Mouse (Mus musculus) MEL (cell line): ENCODE data around the gene Gm13090. TPM values are rescaled to one million over a fixed set of nuclear protein-coding genes. Genes with fewer than 3 reads are reported as not detected.

ENCODE experiments used
- DNase-seq: peaks from one replicate; pipeline ENCODE4 v3.0.0; 2011; ENCODE audit warnings: low read depth, low spot score
- H3K27ac ChIP-seq: 2 replicates; pipeline ENCODE4 v1.5.1; 2012; ENCODE audit warnings: low read depth, mild to moderate bottlenecking, control low read depth, low read length, moderate library complexity; ENCODE audit not compliant: control insufficient read depth
- H3K27me3 ChIP-seq, 2 experiments: fragments of 150-350 bp in 1 of 2; sonication (generic) in 1 of 2; 2 replicates each; pipeline ENCODE4 v1.6.1; 2012; ENCODE audit warnings: low read length in 2 of 2, mild to moderate bottlenecking in 2 of 2, improper control_type of control experiment in 1 of 2, moderate library complexity in 1 of 2; ENCODE audit not compliant: insufficient read depth in 2 of 2, control insufficient read depth in 1 of 2
- H3K36me3 ChIP-seq, 2 experiments: 2 replicates each; pipeline ENCODE4 v1.6.1; 2012 to 2014; ENCODE audit warnings: low read length in 2 of 2, improper control_type of control experiment in 1 of 2, inconsistent platforms in 1 of 2, mild to moderate bottlenecking in 1 of 2; ENCODE audit not compliant: insufficient read depth in 2 of 2, control insufficient read depth in 1 of 2
- H3K4me1 ChIP-seq, 2 experiments: fragments of 150-350 bp in 1 of 2; sonication (generic) in 1 of 2; 2 replicates each; pipeline ENCODE4 v1.6.1; 2012; ENCODE audit warnings: low read length in 2 of 2, improper control_type of control experiment in 1 of 2, mild to moderate bottlenecking in 1 of 2; ENCODE audit not compliant: insufficient read depth in 2 of 2, control insufficient read depth in 1 of 2
- H3K4me3 ChIP-seq, 2 experiments: fragments of 150-350 bp in 1 of 2; sonication (generic) in 1 of 2; 2 replicates each; pipeline ENCODE4 v1.5.1; 2012; ENCODE audit warnings: low read depth in 2 of 2, low read length in 2 of 2, mild to moderate bottlenecking in 2 of 2, moderate library complexity in 2 of 2, control low read depth in 1 of 2, improper control_type of control experiment in 1 of 2; ENCODE audit not compliant: control insufficient read depth in 1 of 2, insufficient read depth in 1 of 2
- H3K79me2 ChIP-seq: 2 replicates; pipeline ENCODE4 v1.6.1; 2012; ENCODE audit warnings: mild to moderate bottlenecking, low read length, moderate library complexity; ENCODE audit not compliant: control insufficient read depth, poor library complexity, insufficient read depth
- H3K9ac ChIP-seq: 2 replicates; pipeline ENCODE4 v1.6.1; 2012; ENCODE audit warnings: low read depth, mild to moderate bottlenecking, control low read depth, low read length, moderate library complexity; ENCODE audit not compliant: control insufficient read depth, poor library complexity, severe bottlenecking
- H3K9me3 ChIP-seq: fragments of 150-350 bp; sonication (generic); replicated peaks from 2 replicates; pipeline ENCODE4 v1.6.1; 2012; ENCODE audit warnings: mild to moderate bottlenecking, low read length, improper control_type of control experiment, moderate library complexity; ENCODE audit not compliant: insufficient read depth
- BHLHE40 ChIP-seq: IDR thresholded peaks from 2 replicates; pipeline ENCODE4 v1.6.1; 2012; ENCODE audit warnings: low read depth, mild to moderate bottlenecking, inconsistent platforms, low read length, improper control_type of control experiment, borderline replicate concordance
- CHD1 ChIP-seq: IDR thresholded peaks from 2 replicates; pipeline ENCODE4 v1.6.1; 2012; ENCODE audit warnings: low read depth, mild to moderate bottlenecking, inconsistent platforms, low read length, improper control_type of control experiment
- CHD2 ChIP-seq: IDR thresholded peaks from 2 replicates; pipeline ENCODE4 v1.6.1; 2011; ENCODE audit warnings: low read length, improper control_type of control experiment
- E2F4 ChIP-seq: IDR thresholded peaks from 2 replicates; pipeline ENCODE4 v1.6.1; 2011; ENCODE audit warnings: low read depth, low read length, improper control_type of control experiment, borderline replicate concordance
- ELF1 ChIP-seq: IDR thresholded peaks from 2 replicates; pipeline ENCODE4 v1.6.1; 2014; ENCODE audit warnings: low read depth, mild to moderate bottlenecking, inconsistent platforms, low read length, improper control_type of control experiment, moderate library complexity
- EP300 ChIP-seq, 2 experiments: IDR thresholded peaks; 2 replicates each; pipeline ENCODE4 v1.6.1; 2011; ENCODE audit warnings: improper control_type of control experiment in 2 of 2, low read length in 2 of 2, low read depth in 1 of 2, mild to moderate bottlenecking in 1 of 2
- GABPA ChIP-seq: IDR thresholded peaks from 2 replicates; pipeline ENCODE4 v1.6.1; 2012; ENCODE audit warnings: low read depth, mild to moderate bottlenecking, inconsistent platforms, low read length, improper control_type of control experiment, moderate library complexity
- GATA1 ChIP-seq: IDR thresholded peaks from 2 replicates; pipeline ENCODE4 v1.6.1; 2011; ENCODE audit warnings: low read depth, low read length, improper control_type of control experiment
- JUND ChIP-seq: IDR thresholded peaks from 2 replicates; pipeline ENCODE4 v1.6.1; 2011; ENCODE audit warnings: low read depth, mild to moderate bottlenecking, improper control_type of control experiment, low read length
- MAFK ChIP-seq: IDR thresholded peaks from 2 replicates; pipeline ENCODE4 v1.6.1; 2011; ENCODE audit warnings: low read depth, mild to moderate bottlenecking, low read length, improper control_type of control experiment, borderline replicate concordance
- MAZ ChIP-seq: IDR thresholded peaks from 2 replicates; pipeline ENCODE4 v1.6.1; 2012; ENCODE audit warnings: low read depth, mild to moderate bottlenecking, inconsistent platforms, low read length, improper control_type of control experiment
- MEF2A ChIP-seq: IDR thresholded peaks from 2 replicates; pipeline ENCODE4 v1.6.1; 2014; ENCODE audit warnings: low read depth, mild to moderate bottlenecking, inconsistent platforms, low read length, improper control_type of control experiment; ENCODE audit not compliant: poor library complexity, insufficient replicate concordance, severe bottlenecking; ENCODE audit errors: extremely low read depth
- MYC ChIP-seq: IDR thresholded peaks from 2 replicates; pipeline ENCODE4 v1.6.1; 2011; ENCODE audit warnings: low read depth, mild to moderate bottlenecking, low read length, improper control_type of control experiment, moderate library complexity
- NRF1 ChIP-seq: IDR thresholded peaks from 2 replicates; pipeline ENCODE4 v1.6.1; 2014; ENCODE audit warnings: low read depth, mild to moderate bottlenecking, inconsistent platforms, low read length, improper control_type of control experiment, moderate library complexity; ENCODE audit not compliant: poor library complexity, insufficient read depth, severe bottlenecking
- POLR2A ChIP-seq, 2 experiments: IDR thresholded peaks; 2 replicates each; pipeline ENCODE4 v1.6.1; 2011 to 2012; ENCODE audit warnings: low read length in 2 of 2, mild to moderate bottlenecking in 2 of 2, control low read depth in 1 of 2, improper control_type of control experiment in 1 of 2, low read depth in 1 of 2, moderate library complexity in 1 of 2; ENCODE audit not compliant: control insufficient read depth in 1 of 2, insufficient read depth in 1 of 2, poor library complexity in 1 of 2
- POLR2AphosphoS5 ChIP-seq: IDR thresholded peaks from 2 replicates; pipeline ENCODE4 v1.6.1; 2012; ENCODE audit warnings: low read depth, borderline replicate concordance, mild to moderate bottlenecking, inconsistent platforms, low read length, moderate library complexity, mixed read lengths
- RCOR1 ChIP-seq: IDR thresholded peaks from 2 replicates; pipeline ENCODE4 v1.6.1; 2012; ENCODE audit warnings: low read depth, mild to moderate bottlenecking, inconsistent platforms, low read length, improper control_type of control experiment
- SIN3A ChIP-seq: IDR thresholded peaks from 2 replicates; pipeline ENCODE4 v1.6.1; 2012; ENCODE audit warnings: low read length, improper control_type of control experiment, inconsistent platforms
- TAL1 ChIP-seq: IDR thresholded peaks from 2 replicates; pipeline ENCODE4 v1.6.1; 2012; ENCODE audit warnings: mild to moderate bottlenecking, inconsistent platforms, low read length, moderate library complexity, mixed read lengths
- TBP ChIP-seq: IDR thresholded peaks from 2 replicates; pipeline ENCODE4 v1.8.0; 2011; ENCODE audit warnings: low read depth, low read length, improper control_type of control experiment
- TCF12 ChIP-seq: IDR thresholded peaks from 2 replicates; pipeline ENCODE4 v1.6.1; 2014; ENCODE audit warnings: low read depth, mild to moderate bottlenecking, inconsistent platforms, low read length, improper control_type of control experiment, moderate library complexity
- UBTF ChIP-seq: IDR thresholded peaks from 2 replicates; pipeline ENCODE4 v1.6.1; 2012; ENCODE audit warnings: low read depth, mild to moderate bottlenecking, inconsistent platforms, low read length, improper control_type of control experiment, moderate library complexity, borderline replicate concordance; ENCODE audit not compliant: insufficient read depth
- USF1 ChIP-seq: IDR thresholded peaks from 2 replicates; pipeline ENCODE4 v1.6.1; 2014; ENCODE audit warnings: low read depth, mild to moderate bottlenecking, inconsistent platforms, low read length, improper control_type of control experiment, moderate library complexity
- ZC3H11A ChIP-seq: IDR thresholded peaks from 2 replicates; pipeline ENCODE4 v1.6.1; 2012; ENCODE audit warnings: low read depth, mild to moderate bottlenecking, inconsistent platforms, low read length, improper control_type of control experiment
- ZMIZ1 ChIP-seq: IDR thresholded peaks from 2 replicates; pipeline ENCODE4 v1.6.1; 2012; ENCODE audit warnings: low read depth, mild to moderate bottlenecking, inconsistent platforms, low read length, improper control_type of control experiment, moderate library complexity
- ZNF384 ChIP-seq: IDR thresholded peaks from 2 replicates; pipeline ENCODE4 v1.6.1; 2012; ENCODE audit warnings: low read depth, mild to moderate bottlenecking, inconsistent platforms, low read length, improper control_type of control experiment
- polyA plus RNA-seq, 2 experiments: library from polyadenylated mRNA; stranded (reverse) in 1 of 2; unstranded in 1 of 2; fragments of >175 nt in 1 of 2; fragments of >200 nt in 1 of 2; gene quantifications; 2 replicates each; pipeline versions ENCODE4 v1.2.1 to v1.2.4; 2012; ENCODE audit warnings: low replicate concordance in 2 of 2, low read depth in 1 of 2; ENCODE audit not compliant: insufficient read length in 2 of 2, insufficient read depth in 1 of 2, missing spikeins in 1 of 2
- total RNA-seq: library from RNA; depleted of rRNA; stranded (reverse); fragments of 300-350 nt; gene quantifications from 2 replicates; pipeline ENCODE4 v1.2.3, GENCODE M21; 2012

The Gm13090 gene
- total and polyA plus RNA-seq, 3 experiments = not detected

DNA sequence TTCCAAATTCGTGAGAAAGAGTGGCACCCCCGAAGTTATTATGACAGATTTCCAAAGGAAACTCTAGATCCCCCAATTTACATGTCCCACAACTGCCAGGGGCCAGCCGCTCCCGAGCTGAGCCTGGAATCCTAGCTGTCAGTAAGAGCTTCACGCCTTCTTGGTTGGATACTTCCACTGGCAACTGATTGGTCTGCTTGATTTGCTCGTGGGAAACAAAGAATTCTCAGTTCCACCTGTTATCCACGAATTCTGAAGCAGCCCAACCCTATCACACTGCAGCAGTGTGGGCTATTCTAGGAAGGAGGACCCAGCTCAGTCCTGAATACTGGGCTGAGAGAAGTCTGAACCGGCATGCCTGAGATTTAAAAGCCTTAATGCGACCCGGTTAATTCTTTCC, 17.1 kb downstream of the Gm13090 start:
- H3K27ac ChIP-seq = no peak overlapping the region
- H3K36me3 ChIP-seq = no peaks in the 10 kb centered on the region
- H3K4me1 ChIP-seq = no peaks in the 10 kb centered on the region
- no peaks in the 10 kb centered on the region for H3K79me2 ChIP-seq
- DNase-seq = no peak
- H3K4me3 ChIP-seq = no peak overlapping the region
- no peaks in the 10 kb centered on the region for H3K27me3 ChIP-seq
- TF ChIP-seq EP300 (IDR thresholded peaks at IDR 0.05; ENCODE audit: low read depth in 1 of 2, low read length in 2 of 2) (no peak), ZNF384 (no peak), TCF12 (no peak), BHLHE40 (no peak), MAZ (no peak), UBTF (no peak), RCOR1 (no peak), E2F4 (no peak), JUND (no peak), TAL1 (no peak)
- H3K9me3 ChIP-seq = no peaks in the 10 kb centered on the region
- H3K9ac ChIP-seq = no peak overlapping the region

GRCm38 (mm10) chr4:151107131-151108001, 18.0 kb downstream of the Gm13090 start:
- Histone ChIP-seq H3K4me1 (no peaks in the 10 kb centered on the region), H3K79me2 (no peaks in the 10 kb centered on the region), H3K27ac (no peak overlapping the region), H3K36me3 (no peaks in the 10 kb centered on the region), H3K4me3 (no peak overlapping the region), H3K9me3 (no peaks in the 10 kb centered on the region), H3K9ac (no peak overlapping the region), H3K27me3 (no peaks in the 10 kb centered on the region)
- no peak for DNase-seq
- TF ChIP-seq EP300 (IDR thresholded peaks at IDR 0.05; ENCODE audit: low read depth in 1 of 2, low read length in 2 of 2) (no peak), CHD2 (no peak), ZMIZ1 (no peak), CHD1 (no peak), MYC (no peak), ZC3H11A (no peak), RCOR1 (no peak), MAFK (no peak), TBP (no peak), POLR2A (IDR thresholded peaks at IDR 0.05; ENCODE audit: control insufficient read depth in 1 of 2, insufficient read depth in 1 of 2, low read depth in 1 of 2, low read length in 2 of 2, poor library complexity in 1 of 2) (no peak), ELF1 (no peak), NRF1 (no peak), MEF2A (no peak), GATA1 (no peak), POLR2AphosphoS5 (no peak), MAZ (no peak), USF1 (no peak), GABPA (no peak), JUND (no peak), SIN3A (no peak)
